Mouse (Mus musculus) bone marrow macrophage, adult 2 months (primary cell): ENCODE measurements around the gene Mettl27.

Source experiments
- CTCF ChIP-seq: IDR thresholded peaks from 2 replicates; pipeline ENCODE4 v1.5.1; 2012; ENCODE audit warnings: low read depth, mild to moderate bottlenecking, low read length, moderate library complexity
- POLR2A ChIP-seq: IDR thresholded peaks from 2 replicates; pipeline ENCODE4 v1.6.1; 2012; ENCODE audit warnings: mild to moderate bottlenecking, low read depth, low read length, borderline replicate concordance

- no peak for TF ChIP-seq CTCF
- TF ChIP-seq POLR2A, result no peak
Measured at GRCm38 (mm10) chr5:134883077-134883476, 49.1 kb upstream of the Mettl27 start.
